Mouse (Mus musculus) embryonic stem cell, embryonic (primary cell): ENCODE measurements at regions not wholly inside any gene's neighbourhood (a gene's known extent, or its start where the extent isn't known, plus 50 kb on each side); places are given as distances from the start of the nearest gene placed in this dataset.

Experiments
- CTCF ChIA-PET, 4 experiments: fragments of 300-600 bp in 2 of 4; fragments of 350-600 bp in 2 of 4; sonication (Branson Sonifier 250); formaldehyde crosslinking; loops; one replicate each; lab custom pipeline; 2022; ENCODE audit warnings: inconsistent platforms in 2 of 4; lab: Charles Lee
- POLR2A ChIA-PET, 4 experiments: fragments of 300-600 bp in 2 of 4; fragments of 350-600 bp in 2 of 4; sonication (Branson Sonifier 250); formaldehyde crosslinking; loops; one replicate each; lab custom pipeline; 2022; ENCODE audit warnings: antibody characterized with exemption in 4 of 4, inconsistent platforms in 1 of 4; lab: Charles Lee

DNA sequence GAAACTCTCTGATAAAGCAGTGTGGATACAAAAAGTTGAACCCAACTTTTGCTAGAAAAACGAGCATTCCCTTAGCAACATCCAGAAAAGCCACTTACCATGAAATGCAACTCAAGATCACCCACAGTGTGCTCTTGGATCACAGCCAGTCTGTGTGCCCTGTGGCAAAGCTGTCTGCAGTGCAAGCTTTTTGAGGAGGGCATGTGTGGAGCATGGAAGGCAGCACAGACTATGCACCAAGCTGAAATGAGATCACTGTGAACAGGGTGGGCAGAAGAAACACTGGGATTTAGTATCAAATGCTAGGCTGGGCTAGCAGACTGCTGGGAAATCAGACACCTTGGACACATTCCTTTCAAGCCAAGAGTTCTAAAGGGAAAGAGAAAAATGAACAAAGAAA is 162.4 kb downstream of the Sim1 start:
- ChIA-PET POLR2A (no interaction called here), CTCF (no interaction called here)

DNA sequence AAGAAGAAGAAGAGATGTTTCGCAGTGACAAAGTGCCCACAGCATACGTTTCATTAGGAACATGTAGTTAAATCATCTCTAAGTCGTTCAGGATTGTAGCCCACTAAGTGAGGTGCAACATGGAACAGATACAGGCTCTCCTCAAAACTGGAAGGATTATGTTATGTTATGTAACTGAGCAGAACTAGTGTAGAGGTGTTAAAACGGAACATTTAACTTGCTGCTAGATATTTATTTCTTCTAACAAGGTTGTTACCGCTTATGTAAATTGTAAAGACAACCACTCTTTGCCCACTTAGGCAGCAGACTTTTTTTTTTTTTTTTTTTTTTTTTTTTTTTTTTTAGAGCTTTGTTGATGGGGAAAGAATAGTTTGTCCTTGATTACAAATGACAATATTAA is 163.8 kb downstream of the Sim1 start:
- ChIA-PET POLR2A (no interaction called here), CTCF (no interaction called here)

GRCm38 (mm10) chr10:51101590-51101989 is 207.0 kb downstream of the Sim1 start:
- POLR2A ChIA-PET: no interaction called here

GRCm38 (mm10) chr10:51151833-51152232 is 257.3 kb downstream of the Sim1 start:
- ChIA-PET CTCF (no interaction called here), POLR2A (no interaction called here)

More at GRCm38 (mm10) chr10:51101590-51101989, 207.0 kb downstream of the Sim1 start:
- CTCF ChIA-PET: no interaction called here

DNA sequence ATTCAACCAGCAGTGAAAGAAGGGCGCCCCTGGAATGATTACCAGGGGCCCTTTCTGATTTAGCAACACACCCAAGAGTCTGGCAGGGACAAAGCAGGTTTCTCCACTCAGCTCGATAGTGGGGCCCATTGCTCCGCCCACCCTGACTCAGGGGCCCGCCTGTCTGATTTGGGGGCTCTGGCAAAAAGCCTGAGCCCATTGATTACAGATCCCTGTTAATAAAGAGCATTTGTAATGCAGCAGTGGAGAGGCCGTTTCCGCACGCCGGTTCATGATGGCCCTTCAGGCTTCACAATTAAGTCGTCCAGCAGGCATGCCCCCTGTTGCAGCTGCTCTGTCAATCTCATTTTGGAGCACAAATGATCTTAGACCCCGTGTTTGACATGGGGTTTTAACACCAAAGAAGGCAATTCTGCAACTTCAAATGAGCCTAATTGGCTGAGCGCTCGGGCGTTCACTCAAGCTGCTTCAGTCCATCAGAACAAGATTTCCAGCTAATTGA is 259.0 kb downstream of the Sim1 start:
- ChIA-PET CTCF (no interaction called here), POLR2A (no interaction called here)

GRCm38 (mm10) chr10:51154016-51154415 is 259.5 kb downstream of the Sim1 start:
- POLR2A ChIA-PET: no interaction called here
- CTCF ChIA-PET: no interaction called here

GRCm38 (mm10) chr10:51154743-51155142 is 260.2 kb downstream of the Sim1 start:
- POLR2A ChIA-PET: no interaction called here
- CTCF ChIA-PET: no interaction called here

DNA sequence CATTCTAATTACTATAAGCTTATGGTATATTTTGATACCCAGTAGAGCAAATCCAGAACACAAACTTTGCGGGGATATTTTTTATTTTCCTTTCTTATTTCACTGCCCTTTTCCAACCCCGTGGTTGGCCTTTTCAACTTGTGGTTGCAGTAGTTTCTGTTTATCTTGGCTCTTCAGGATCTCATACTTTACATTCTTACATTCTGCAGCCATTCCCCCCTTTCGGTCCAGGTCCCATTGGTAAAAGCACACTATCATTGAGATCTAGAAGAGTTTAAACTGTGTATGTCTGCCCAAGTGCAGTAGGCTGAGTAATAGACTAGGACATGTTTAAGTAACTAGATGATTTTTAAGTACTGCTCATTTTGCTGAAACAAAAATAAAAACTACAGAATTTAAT is 279.1 kb downstream of the Sim1 start:
- POLR2A ChIA-PET: no interaction called here

GRCm38 (mm10) chr10:51175993-51176577 is 281.5 kb downstream of the Sim1 start:
- CTCF ChIA-PET: no interaction called here
- POLR2A ChIA-PET: interaction anchor here in 1 of 4 experiments (0.6 kb wide), 1 partner anchor 22 kb away, joined by 4 read pairs; no protein-coding TSS in a partner anchor

More for the DNA sequence above, 279.1 kb downstream of the Sim1 start:
- CTCF ChIA-PET: no interaction called here

- POLR2A ChIA-PET: interaction anchor here in 1 of 4 experiments (0.6 kb wide), 1 partner anchor 21 kb away, joined by 4 read pairs; no protein-coding TSS in a partner anchor
- CTCF ChIA-PET: no interaction called here
These were observed 282.1 kb downstream of the Sim1 start for GRCm38 (mm10) chr10:51176692-51177091.

- ChIA-PET CTCF (no interaction called here), POLR2A (no interaction called here)
These were observed 287.2 kb downstream of the Sim1 start for GRCm38 (mm10) chr10:51181752-51182151.

DNA sequence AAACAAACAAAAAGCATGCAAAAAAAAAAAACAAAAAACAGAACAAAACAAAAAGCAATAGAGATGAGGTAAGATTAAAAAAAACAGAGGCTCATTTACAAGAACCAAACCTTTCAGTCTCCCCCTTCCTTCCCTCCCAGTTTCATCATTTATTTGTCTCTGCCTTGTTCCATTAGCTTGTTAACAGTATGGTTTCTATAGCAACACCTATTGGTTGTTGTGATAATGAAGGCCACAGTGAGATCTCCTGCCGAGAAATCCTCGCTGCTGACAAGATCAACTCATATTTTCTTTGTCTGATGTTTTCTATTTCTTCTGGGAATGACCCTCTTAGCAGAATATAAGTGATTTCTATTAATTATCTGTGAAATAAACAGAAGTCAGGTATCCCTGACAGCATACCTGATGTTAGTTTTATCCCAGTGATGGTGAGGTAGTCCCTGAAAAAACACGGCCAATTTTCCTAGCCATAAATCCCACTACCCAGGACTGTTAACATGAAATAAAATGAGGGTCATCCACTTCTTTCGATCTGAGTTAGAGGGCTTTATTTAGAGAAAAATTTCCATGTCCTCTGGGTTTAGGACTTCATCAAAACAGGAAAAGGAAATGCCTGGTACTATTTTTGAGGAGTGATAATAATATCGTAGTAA is 288.9 kb upstream of the Gm49339 start:
- POLR2A ChIA-PET: no interaction called here
- CTCF ChIA-PET: no interaction called here

DNA sequence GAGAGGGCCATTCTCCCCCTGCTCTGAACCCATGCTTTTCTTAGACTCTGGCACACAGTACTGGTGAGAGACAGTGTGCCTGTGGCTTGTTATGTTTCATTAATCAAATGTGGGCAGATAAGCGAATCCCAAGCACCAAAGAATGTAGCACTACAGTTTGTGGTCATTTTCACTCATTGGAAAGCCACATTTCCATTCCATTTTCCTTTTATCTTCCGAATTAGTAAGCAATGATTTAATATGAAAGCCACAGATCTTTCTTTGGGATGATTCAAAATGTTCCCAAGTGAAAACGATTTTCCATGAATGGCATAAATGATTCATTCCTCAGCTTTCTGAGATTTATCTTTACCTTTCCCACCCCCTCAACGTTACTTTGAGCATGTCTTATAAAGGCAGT is 260.9 kb upstream of the Gm49339 start:
- CTCF ChIA-PET: no interaction called here

GRCm38 (mm10) chr10:51233592-51233991 is 246.8 kb upstream of the Gm49339 start:
- CTCF ChIA-PET: interaction anchor here in 1 of 4 experiments (0.7 kb wide), 1 partner anchor 195 kb away, joined by 3 read pairs; no protein-coding TSS in a partner anchor
- POLR2A ChIA-PET: no interaction called here

More for the DNA sequence above, 260.9 kb upstream of the Gm49339 start:
- POLR2A ChIA-PET: interaction anchor here in 1 of 4 experiments (1.2 kb wide), 1 partner anchor 13 kb away, joined by 3 read pairs; no protein-coding TSS in a partner anchor

DNA sequence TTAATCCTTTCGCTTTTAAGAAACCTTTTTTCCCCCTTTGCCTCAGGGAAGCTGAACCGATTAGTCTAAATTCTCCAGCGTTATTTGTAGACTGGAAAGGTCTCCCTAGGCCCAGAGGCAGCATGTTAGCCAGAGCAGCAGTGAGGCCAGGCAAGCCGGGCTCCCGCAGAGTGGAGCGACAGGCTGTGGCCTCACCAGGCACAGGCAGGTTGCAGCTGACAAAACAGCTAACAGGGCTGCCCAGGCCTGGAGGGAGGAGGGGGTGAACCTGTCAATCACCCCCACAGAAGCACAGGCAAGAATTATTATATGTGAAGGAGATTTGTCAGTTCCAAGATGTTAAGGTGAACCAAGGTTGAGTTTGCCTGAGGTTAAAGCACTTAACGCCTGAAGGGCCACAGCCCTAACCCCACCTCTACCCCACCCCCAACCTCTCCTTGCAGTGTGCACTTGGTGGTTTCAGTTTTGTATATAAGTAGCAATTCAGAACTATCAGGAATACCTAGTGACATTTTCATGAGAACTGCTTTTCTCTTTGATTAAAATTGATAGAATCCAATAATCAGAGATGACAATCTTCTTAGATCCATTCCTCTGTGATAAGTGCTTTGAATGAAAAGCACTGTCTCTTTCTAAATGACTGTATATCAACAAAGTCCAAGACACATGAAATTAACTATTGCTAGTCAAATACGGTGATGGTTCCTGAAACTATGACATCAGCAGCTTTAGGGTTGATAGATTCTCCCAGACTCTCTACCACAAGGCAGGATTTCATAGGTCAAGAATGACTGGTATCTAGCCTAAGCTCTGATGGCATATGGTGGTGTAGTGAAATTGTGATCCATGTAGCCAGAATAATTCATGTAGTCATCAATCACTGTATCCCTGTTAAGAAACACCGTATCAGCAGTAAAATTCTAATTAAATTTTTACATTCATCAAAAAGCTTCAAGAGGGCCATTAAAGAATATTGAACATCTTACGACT is 244.5 kb upstream of the Gm49339 start:
- POLR2A ChIA-PET: no interaction called here
- CTCF ChIA-PET: no interaction called here

GRCm38 (mm10) chr10:51238103-51238502 is 242.3 kb upstream of the Gm49339 start:
- POLR2A ChIA-PET: no interaction called here
- CTCF ChIA-PET: no interaction called here

DNA sequence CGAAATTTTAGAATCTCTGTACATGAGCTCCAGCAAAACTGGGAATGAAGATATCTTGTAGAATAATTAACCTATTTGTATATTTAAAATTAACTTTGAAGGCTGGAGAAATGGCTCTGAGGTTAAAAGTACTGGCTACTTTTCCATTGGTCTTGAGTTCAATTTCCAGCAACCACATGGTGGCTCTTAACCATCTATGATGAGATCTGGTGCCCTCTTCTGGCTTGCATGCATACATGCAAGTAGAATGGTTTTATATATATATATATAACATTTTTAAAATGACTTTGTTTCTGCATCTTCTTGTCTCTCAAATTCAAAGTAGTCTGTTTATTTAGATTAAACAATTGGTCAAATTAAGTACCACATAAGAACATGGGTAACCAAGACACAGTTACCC is 227.0 kb upstream of the Gm49339 start:
- ChIA-PET POLR2A (no interaction called here), CTCF (interaction anchor here in 2 of 4 experiments (0.6 to 0.7 kb wide), 3 partner anchors 292 to 424 kb away, joined by 3 to 15 read pairs (median 3); partner anchors contain the start of gene Rfx6 (in 1 of the 2))

GRCm38 (mm10) chr10:51257587-51258049 is 222.8 kb upstream of the Gm49339 start:
- CTCF ChIA-PET: no interaction called here
- POLR2A ChIA-PET: no interaction called here

DNA sequence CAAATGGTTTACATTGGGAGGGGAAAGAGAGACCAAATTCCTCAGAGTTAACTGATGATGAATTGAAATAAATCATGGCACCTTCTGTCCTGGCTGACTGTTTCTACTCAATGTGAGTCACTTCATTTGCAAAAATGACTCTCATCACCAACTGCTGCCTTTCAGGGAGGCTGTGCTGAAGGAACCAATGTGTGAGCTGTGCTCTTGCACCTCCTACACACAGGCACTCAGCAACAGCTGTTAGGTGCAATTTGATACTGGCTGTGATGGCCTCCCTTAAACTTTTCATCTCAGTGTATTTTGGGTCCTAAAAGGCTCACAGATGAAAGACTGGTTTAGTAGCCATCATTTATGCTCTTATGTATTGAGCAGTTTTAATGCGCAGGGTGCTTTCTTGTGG is 209.0 kb upstream of the Gm49339 start:
- ChIA-PET POLR2A (no interaction called here), CTCF (no interaction called here)
